Mouse (Mus musculus): ENCODE measurements around the gene Slc9a9. TPM values are rescaled to one million over a fixed set of nuclear protein-coding genes. Genes with fewer than 3 reads are reported as not detected.

The Slc9a9 gene
- polyA plus RNA-seq, 1 experiment from 2014 or later, result 4.4 TPM

DNA sequence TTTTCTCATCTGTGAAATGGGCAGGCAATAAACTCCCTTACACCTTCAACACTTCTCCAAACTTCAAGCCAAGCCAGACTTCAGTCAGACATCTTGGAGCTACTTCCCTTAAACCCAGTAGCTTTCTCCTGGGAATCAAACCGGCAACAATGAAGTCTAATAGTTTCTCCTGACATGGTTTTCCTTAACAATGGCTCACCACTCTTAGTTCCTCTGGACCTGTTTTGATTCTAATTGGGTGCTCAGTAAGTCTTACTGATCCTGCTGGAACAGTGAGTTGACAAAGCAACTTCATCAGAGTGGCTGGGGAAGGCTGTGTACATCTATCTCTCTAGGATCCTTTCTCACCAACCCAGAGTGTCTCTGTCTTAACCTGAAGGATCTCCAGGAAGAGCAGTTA lies 5.0 kb downstream of the Slc9a9 start:
- Histone ChIP-seq H3K9ac (ENCODE audit: low read depth, low read length) (no peak overlapping the region), H3K36me3 (ENCODE audit: control insufficient read depth, insufficient read depth, low read length) (no peaks in the 10 kb centered on the region), H3K27me3 (ENCODE audit: control insufficient read depth, insufficient read depth, low read length) (no peaks in the 10 kb centered on the region), H3K4me1 (ENCODE audit: control insufficient read depth, insufficient read depth, low read length) (no peaks in the 10 kb centered on the region), H3K4me2 (replicated peaks; ENCODE audit: low read depth, low read length) (no peak overlapping the region), H3K9me3 (ENCODE audit: control insufficient read depth, low read length) (no peaks in the 10 kb centered on the region), H3K4me3 (ENCODE audit: low read length) (no peak overlapping the region), H3K27ac (ENCODE audit: low read depth, low read length) (no peak overlapping the region)
- 90% methylated on average over 1 of the region's 1 CpGs for WGBS
- ATAC-seq (ENCODE audit: low FRiP score, low TSS enrichment), result no peak

DNA sequence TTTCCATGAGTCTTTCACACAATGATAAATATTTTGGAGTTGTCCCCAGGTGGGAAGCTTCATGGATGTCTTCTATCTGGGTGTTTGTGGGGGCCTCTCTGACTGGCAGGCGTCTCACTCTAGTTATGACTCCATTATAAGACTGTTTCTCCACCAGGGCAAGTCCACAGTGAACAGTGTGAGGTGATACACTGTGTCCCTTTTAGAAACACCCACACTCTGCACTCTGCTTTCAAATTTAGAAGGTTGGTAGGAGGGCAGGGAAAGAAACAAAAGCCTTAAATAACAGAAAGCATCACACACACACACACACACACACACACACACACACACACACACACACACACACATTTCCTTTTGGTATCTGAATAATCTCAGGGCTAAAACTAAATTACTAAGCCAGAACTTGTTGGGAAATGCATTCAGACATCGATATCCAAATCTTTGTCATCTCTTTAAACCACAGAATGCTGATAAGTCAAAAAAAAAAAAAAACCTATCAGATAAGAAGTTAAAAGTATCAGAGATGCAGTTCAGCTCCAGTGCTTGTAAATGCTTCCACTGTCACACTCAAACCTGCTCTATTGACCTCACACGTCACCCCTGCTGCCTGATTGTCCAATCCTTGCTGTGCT lies 8.4 kb downstream of the Slc9a9 start:
- Histone ChIP-seq H3K4me2 (replicated peaks; ENCODE audit: low read depth, low read length) (no peak overlapping the region), H3K9ac (ENCODE audit: low read depth, low read length) (no peak overlapping the region)
- no peak for ATAC-seq (ENCODE audit: low FRiP score, low TSS enrichment)

DNA sequence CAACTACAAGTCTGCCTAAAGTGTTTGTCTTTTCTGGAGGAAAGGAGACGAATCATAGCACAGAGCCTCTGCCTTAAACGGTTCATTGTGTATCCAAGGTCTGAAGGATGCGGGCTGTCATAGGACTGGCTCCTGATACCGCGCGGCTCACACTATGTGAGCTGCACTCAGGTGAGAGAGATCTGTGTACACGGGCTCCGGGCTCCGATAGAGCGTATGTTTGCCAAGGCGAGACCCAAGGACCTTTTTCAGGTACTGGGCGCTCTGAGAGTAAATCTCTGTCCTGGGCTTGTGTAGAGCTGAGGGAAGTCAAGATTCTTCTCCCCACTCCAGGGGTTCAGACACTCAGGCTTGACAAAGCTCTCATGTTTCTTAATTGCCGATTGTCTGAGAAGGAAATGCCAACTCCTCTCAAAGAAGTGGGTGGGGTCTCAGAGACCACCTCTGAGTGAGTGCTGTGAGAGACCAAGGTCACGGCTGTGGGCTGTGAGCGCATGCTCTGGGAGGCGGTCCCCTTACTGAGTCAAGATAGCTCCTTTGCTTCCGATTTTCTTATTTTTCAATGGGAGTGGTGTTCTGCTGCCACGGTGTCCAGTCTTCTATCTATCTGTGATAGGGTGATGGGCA lies 10.9 kb downstream of the Slc9a9 start:
- Histone ChIP-seq H3K27me3 (ENCODE audit: control insufficient read depth, insufficient read depth, low read length) (no peaks in the 10 kb centered on the region), H3K9ac (ENCODE audit: low read depth, low read length) (no peak overlapping the region), H3K4me1 (ENCODE audit: control insufficient read depth, insufficient read depth, low read length) (peaks cover 7% of the 10 kb centered on the region), H3K36me3 (ENCODE audit: control insufficient read depth, insufficient read depth, low read length) (no peaks in the 10 kb centered on the region), H3K9me3 (ENCODE audit: control insufficient read depth, low read length) (no peaks in the 10 kb centered on the region), H3K27ac (ENCODE audit: low read depth, low read length) (no peak overlapping the region), H3K4me2 (replicated peaks; ENCODE audit: low read depth, low read length) (no peak overlapping the region), H3K4me3 (ENCODE audit: low read length) (no peak overlapping the region)
- peak; percentile 72 for ATAC-seq (ENCODE audit: low FRiP score, low TSS enrichment)
- WGBS, result 69% methylated on average over 18 of the region's 18 CpGs

More for the DNA sequence above, 8.4 kb downstream of the Slc9a9 start:
- WGBS, result 77% methylated on average over 3 of the region's 3 CpGs
- no peak overlapping the region for H3K27ac ChIP-seq (ENCODE audit: low read depth, low read length)
- no peaks in the 10 kb centered on the region for H3K9me3 ChIP-seq (ENCODE audit: control insufficient read depth, low read length)
- H3K36me3 ChIP-seq (ENCODE audit: control insufficient read depth, insufficient read depth, low read length), result no peaks in the 10 kb centered on the region
- H3K27me3 ChIP-seq (ENCODE audit: control insufficient read depth, insufficient read depth, low read length), result no peaks in the 10 kb centered on the region
- H3K4me3 ChIP-seq (ENCODE audit: low read length), result no peak overlapping the region
- H3K4me1 ChIP-seq (ENCODE audit: control insufficient read depth, insufficient read depth, low read length), result peaks cover 7% of the 10 kb centered on the region

DNA sequence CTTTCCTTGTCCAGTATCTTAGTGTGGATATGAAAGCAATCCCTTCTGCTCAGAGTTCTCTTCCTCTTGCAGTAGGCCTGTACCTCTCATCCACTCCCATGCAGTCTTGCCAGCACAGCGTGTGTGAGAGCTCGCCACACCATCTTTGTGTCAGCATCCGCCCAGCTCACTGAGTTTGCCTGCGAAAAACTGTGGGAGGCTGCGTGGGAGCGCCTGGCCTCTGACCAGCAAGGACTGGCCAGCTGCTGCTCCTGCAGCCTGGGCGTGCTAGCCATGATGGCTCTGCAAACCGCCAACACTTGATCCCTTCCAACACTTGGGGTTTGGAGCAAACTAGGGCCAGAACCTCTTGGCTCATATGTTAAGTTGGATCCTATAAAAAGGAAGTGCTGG lies 11.4 kb downstream of the Slc9a9 start:
- H3K9ac ChIP-seq (ENCODE audit: low read depth, low read length), result no peak overlapping the region
- no peak overlapping the region for H3K4me3 ChIP-seq (ENCODE audit: low read length)
- no peak overlapping the region for H3K4me2 ChIP-seq (replicated peaks; ENCODE audit: low read depth, low read length)
- 42% methylated on average over 8 of the region's 8 CpGs for WGBS
- no peaks in the 10 kb centered on the region for H3K27me3 ChIP-seq (ENCODE audit: control insufficient read depth, insufficient read depth, low read length)
- H3K4me1 ChIP-seq (ENCODE audit: control insufficient read depth, insufficient read depth, low read length), result peaks cover 7% of the 10 kb centered on the region
- no peaks in the 10 kb centered on the region for H3K36me3 ChIP-seq (ENCODE audit: control insufficient read depth, insufficient read depth, low read length)
- ATAC-seq (ENCODE audit: low FRiP score, low TSS enrichment), result peak; percentile 80
- H3K27ac ChIP-seq (ENCODE audit: low read depth, low read length), result no peak overlapping the region
- no peaks in the 10 kb centered on the region for H3K9me3 ChIP-seq (ENCODE audit: control insufficient read depth, low read length)

DNA sequence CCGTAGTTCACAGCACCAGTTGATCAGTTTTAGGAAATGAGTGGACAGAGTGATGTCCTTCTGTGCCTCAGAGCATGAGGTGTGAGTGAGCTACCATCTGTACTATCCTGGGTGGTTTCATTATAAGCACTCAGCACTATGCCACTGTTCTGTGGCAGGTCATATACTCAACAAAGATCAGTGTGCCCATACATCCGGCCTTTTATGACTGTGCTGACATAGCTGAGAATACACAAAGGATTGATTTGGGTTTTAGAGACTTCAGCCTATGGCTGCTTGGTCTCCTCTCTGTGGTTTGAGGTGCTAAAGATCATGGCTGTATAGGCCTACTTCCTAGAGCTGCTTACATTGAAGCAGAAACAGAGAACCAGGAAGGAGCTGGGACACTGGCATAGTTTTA lies 12.6 kb downstream of the Slc9a9 start:
- ATAC-seq (ENCODE audit: low FRiP score, low TSS enrichment), result no peak
- Histone ChIP-seq H3K27me3 (ENCODE audit: control insufficient read depth, insufficient read depth, low read length) (no peaks in the 10 kb centered on the region), H3K36me3 (ENCODE audit: control insufficient read depth, insufficient read depth, low read length) (no peaks in the 10 kb centered on the region), H3K4me2 (replicated peaks; ENCODE audit: low read depth, low read length) (no peak overlapping the region), H3K9ac (ENCODE audit: low read depth, low read length) (no peak overlapping the region), H3K9me3 (ENCODE audit: control insufficient read depth, low read length) (no peaks in the 10 kb centered on the region), H3K4me3 (ENCODE audit: low read length) (no peak overlapping the region), H3K4me1 (ENCODE audit: control insufficient read depth, insufficient read depth, low read length) (peaks cover 7% of the 10 kb centered on the region), H3K27ac (ENCODE audit: low read depth, low read length) (no peak overlapping the region)
- WGBS, result 90% methylated on average over 2 of the region's 2 CpGs

DNA sequence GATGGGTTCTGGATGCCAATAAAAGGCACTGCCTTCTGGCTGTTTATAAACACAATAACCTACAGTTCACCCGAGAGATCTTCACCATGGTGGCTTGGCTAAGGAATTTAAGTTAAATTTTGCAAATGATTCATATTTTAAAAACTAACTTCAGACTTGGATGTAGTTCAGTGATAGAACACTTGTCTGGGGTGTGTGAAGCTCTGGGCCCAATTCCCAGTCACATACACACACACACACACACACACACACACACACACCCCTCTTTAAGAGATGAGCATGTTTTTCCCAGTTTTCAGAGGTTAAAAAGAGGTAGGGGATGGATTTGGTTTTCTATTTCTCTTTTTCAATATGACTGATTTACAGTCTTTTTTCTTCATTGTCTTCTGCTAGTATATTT lies 15.9 kb downstream of the Slc9a9 start:
- Histone ChIP-seq H3K27ac (ENCODE audit: low read depth, low read length) (no peak overlapping the region), H3K4me2 (replicated peaks; ENCODE audit: low read depth, low read length) (no peak overlapping the region), H3K36me3 (ENCODE audit: control insufficient read depth, insufficient read depth, low read length) (no peaks in the 10 kb centered on the region), H3K9ac (ENCODE audit: low read depth, low read length) (no peak overlapping the region), H3K27me3 (ENCODE audit: control insufficient read depth, insufficient read depth, low read length) (no peaks in the 10 kb centered on the region), H3K4me1 (ENCODE audit: control insufficient read depth, insufficient read depth, low read length) (peaks cover 7% of the 10 kb centered on the region), H3K4me3 (ENCODE audit: low read length) (no peak overlapping the region), H3K9me3 (ENCODE audit: control insufficient read depth, low read length) (no peaks in the 10 kb centered on the region)
- no peak for ATAC-seq (ENCODE audit: low FRiP score, low TSS enrichment)
- 85% methylated on average over 1 of the region's 1 CpGs for WGBS

DNA sequence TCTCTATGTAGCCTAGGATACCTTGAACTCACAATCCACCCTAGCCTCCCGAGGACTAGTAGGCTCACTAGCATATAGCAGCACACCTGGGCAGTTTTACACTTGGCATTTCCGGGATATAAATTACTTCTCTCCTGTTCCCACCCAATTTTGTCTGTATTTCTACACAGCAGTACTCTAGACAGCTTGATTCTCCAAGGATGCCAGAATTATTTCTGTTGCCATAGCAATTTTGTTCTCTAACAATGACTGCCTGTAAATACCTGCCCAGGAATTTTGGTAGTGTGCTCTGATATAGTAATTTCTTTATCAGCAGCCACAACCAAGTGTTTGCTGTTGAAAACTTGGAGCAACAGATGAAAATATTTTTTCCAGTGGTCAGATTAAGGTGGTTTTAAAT lies 16.7 kb downstream of the Slc9a9 start:
- H3K9me3 ChIP-seq (ENCODE audit: control insufficient read depth, low read length), result no peaks in the 10 kb centered on the region
- no peaks in the 10 kb centered on the region for H3K27me3 ChIP-seq (ENCODE audit: control insufficient read depth, insufficient read depth, low read length)
- no peak overlapping the region for H3K27ac ChIP-seq (ENCODE audit: low read depth, low read length)
- no peak overlapping the region for H3K9ac ChIP-seq (ENCODE audit: low read depth, low read length)
- H3K4me1 ChIP-seq (ENCODE audit: control insufficient read depth, insufficient read depth, low read length), result peaks cover 4% of the 10 kb centered on the region
- H3K4me3 ChIP-seq (ENCODE audit: low read length), result no peak overlapping the region
- ATAC-seq (ENCODE audit: low FRiP score, low TSS enrichment), result no peak
- H3K36me3 ChIP-seq (ENCODE audit: control insufficient read depth, insufficient read depth, low read length), result no peaks in the 10 kb centered on the region
- no peak overlapping the region for H3K4me2 ChIP-seq (replicated peaks; ENCODE audit: low read depth, low read length)
- WGBS, result 82% methylated on average over 2 of the region's 2 CpGs

DNA sequence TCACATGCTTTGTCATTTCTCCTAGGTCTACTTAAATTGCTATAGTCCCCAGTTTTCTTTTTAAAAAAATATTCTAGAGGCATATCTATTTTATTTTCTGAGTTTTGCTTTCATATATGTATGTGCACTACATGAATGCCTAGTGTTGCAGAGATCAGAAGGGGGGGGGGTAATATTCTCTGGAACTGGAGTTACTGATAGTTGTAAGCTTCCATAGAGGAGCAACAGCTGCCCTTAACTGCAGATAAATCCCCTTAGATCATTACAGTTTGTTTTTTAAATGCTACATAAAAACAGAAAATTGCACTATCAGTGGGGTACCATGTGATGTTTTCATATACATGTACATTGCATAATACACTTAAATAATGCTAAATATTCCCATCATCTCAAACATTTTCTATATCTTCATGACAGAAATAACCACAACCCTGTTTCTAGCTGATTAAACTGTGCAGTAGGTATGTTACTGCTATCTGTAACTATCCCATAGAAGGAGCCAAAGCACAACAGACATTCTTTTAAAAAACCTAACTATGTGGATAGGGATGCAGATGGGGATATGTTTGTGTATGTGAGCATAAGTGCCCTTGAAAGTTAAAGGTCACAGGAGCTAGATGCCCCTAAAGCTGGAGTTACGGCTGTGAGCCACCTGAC lies 17.6 kb downstream of the Slc9a9 start:
- H3K27me3 ChIP-seq (ENCODE audit: control insufficient read depth, insufficient read depth, low read length), result no peaks in the 10 kb centered on the region
- H3K4me2 ChIP-seq (replicated peaks; ENCODE audit: low read depth, low read length), result no peak overlapping the region
- ATAC-seq (ENCODE audit: low FRiP score, low TSS enrichment), result no peak
- H3K4me3 ChIP-seq (ENCODE audit: low read length), result no peak overlapping the region
- peaks cover 8% of the 10 kb centered on the region; the same call in 1 of the 2 replicates for H3K4me1 ChIP-seq (ENCODE audit: control insufficient read depth, insufficient read depth, low read length)
- H3K36me3 ChIP-seq (ENCODE audit: control insufficient read depth, insufficient read depth, low read length), result no peaks in the 10 kb centered on the region
- no peak overlapping the region for H3K27ac ChIP-seq (ENCODE audit: low read depth, low read length)
- WGBS, result 88% methylated on average over 1 of the region's 1 CpGs
- no peak overlapping the region for H3K9ac ChIP-seq (ENCODE audit: low read depth, low read length)
- no peaks in the 10 kb centered on the region for H3K9me3 ChIP-seq (ENCODE audit: control insufficient read depth, low read length)

Data from kidney, embryonic 14.5 days (tissue).